Mouse (Mus musculus) G1E (cell line): Measurements from ENCODE around the gene Cables2.

Source experiments
- CTCF ChIP-seq: IDR thresholded peaks from 2 replicates; pipeline ENCODE4 v1.5.1; 2012; ENCODE audit warnings: low read depth, low read length, inconsistent platforms, mixed read lengths
- GATA1 ChIP-seq: IDR thresholded peaks from 2 replicates; pipeline ENCODE4 v1.6.1; 2012; ENCODE audit warnings: borderline replicate concordance, low read length, inconsistent platforms, mixed read lengths
- TAL1 ChIP-seq: conservative IDR thresholded peaks from 2 replicates; pipeline ENCODE4 v1.6.1; 2012; ENCODE audit warnings: low read depth, low read length, inconsistent platforms, mixed read lengths

- no peak for TF ChIP-seq GATA1
- no peak for TF ChIP-seq CTCF
- TF ChIP-seq TAL1: no peak
Measured at GRCm38 (mm10) chr2:180311147-180311546, 37.9 kb upstream of the Cables2 start.
